Mouse (Mus musculus) frontal cortex, postnatal 36 days (tissue): ENCODE data around the gene Ndrg3.
"Not testable (repeated sequence)": the region's sequence is repeated elsewhere in the genome, so short reads cannot be mapped to it uniquely, and the experiment has no call there.

ENCODE experiments used
- DNase-seq, 2 experiments: peaks; one replicate each; pipeline ENCODE4 v3.0.0; 2022; ENCODE audit warnings: low spot score in 2 of 2

Gene Ndrg3

GRCm38 (mm10) chr2:156998263-156998662, 6.4 kb upstream of the Ndrg3 start:
- DNase-seq: no peak

GRCm38 (mm10) chr2:156996576-156996975, 4.7 kb upstream of the Ndrg3 start:
- DNase-seq: peak; percentile 52 to 66

DNA sequence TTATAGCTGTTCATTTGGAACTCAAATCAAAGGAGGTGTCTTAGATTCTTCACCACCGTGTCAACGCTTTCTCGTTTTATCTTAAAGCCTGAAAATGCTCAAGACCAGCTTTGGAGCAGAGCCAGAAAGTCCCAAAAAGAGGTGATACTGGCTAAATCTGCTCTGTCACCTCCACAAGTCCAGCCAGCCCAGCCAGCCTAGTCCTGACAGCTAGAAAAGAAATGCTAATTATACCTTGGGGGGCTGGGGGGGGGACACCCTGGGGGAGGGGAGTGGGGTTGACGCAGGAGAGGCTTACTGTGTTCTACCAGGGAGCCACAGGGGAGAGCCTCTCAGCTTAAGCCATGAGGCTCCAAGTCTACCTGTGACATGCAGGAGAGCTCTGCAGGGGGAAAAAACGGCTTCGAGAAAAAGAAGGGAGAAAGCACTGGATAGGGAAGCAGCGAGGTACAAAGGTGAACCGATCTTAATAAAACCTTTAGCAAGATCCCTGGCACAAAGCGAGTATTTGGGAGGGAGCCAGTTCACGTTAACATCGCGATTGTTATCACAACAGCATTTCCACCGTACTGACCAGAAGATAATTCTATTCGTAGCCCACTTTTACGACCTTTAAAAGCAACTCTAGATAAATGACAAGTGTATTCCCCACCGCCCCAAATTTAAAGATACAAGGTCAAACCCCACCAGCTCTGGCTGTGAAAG, 977 bp downstream of the Ndrg3 start:
- peak in 1 of 2 experiments; percentile 51 for DNase-seq

GRCm38 (mm10) chr2:156987316-156987715, 4.5 kb downstream of the Ndrg3 start:
- DNase-seq: no peak

DNA sequence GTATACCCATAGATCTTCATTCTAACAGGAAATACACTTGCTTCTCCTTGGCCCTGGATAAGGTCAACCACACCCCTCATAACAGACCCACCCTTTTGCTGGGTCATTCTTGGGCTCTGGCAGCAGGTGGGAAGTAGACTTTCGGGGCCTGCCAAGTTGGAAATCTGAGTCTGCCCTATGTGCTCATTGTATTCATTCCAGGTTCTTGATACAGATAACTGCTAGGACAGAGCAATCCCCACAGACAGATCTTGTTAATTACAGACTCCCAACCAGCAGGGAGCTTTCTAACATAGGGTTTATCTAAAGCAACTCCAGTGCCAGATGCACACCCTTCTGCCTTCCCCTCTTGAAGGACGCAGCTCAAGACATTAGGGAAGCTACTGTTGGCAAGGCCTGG, 9.0 kb downstream of the Ndrg3 start:
- DNase-seq: no peak

DNA sequence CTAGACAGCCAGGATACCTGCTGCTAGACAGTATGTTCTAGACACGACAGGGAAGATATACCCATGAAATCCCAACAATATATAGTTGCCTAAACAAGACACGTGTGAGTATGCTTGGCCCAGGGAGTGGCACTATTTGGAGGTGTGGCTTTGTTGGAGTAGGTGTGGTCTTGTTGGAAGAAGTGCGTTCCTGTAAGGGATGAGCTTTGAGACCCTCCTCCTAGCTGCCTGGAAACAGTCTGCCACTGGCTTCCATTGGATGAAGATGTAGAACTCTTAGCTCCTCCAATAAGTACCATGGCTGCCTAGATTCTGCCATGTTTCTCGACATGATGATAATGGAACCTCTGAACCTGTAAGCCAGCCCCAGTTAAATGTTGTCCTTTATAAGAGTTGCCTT, 10.6 kb downstream of the Ndrg3 start:
- no peak for DNase-seq

DNA sequence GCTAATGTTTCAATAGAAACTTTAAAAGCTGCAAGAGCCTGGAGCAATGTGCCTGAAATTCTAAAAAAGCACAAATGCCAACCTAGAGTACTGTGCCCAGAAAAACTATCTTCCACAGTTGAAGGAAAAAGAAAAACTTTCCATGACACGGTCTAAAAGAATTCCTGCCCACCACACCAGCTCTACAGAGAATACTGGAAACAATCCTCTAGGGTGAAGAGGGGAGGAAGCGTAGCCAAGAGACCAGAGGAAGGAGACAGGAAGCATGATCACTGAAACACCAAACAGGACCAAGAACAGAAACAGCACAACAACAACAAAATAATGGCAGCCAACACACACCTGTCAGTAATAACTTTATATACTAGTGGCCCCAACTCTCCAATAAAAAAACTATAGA, 11.8 kb downstream of the Ndrg3 start:
- no peak for DNase-seq

DNA sequence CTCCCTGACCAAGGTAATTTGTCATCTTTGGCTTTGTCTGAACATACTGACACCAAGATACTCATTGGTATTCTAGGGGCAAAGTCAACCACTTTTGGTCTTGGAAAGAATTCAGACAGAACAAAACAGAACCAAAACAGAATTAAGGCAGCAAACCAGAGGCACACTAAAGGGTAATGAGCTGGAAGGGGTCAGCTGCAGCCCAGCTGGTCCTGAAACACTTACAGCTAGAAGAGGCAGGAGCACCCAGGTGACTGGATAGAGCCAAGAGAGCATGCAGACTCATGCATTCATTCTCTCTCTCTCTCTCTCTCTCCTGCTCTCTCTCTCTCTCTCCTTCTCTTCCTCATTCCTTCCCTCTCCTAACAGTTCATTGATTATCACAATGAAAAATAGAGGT, 15.1 kb downstream of the Ndrg3 start:
- DNase-seq: no peak

GRCm38 (mm10) chr2:156974967-156975366, 16.9 kb downstream of the Ndrg3 start:
- DNase-seq: no peak

DNA sequence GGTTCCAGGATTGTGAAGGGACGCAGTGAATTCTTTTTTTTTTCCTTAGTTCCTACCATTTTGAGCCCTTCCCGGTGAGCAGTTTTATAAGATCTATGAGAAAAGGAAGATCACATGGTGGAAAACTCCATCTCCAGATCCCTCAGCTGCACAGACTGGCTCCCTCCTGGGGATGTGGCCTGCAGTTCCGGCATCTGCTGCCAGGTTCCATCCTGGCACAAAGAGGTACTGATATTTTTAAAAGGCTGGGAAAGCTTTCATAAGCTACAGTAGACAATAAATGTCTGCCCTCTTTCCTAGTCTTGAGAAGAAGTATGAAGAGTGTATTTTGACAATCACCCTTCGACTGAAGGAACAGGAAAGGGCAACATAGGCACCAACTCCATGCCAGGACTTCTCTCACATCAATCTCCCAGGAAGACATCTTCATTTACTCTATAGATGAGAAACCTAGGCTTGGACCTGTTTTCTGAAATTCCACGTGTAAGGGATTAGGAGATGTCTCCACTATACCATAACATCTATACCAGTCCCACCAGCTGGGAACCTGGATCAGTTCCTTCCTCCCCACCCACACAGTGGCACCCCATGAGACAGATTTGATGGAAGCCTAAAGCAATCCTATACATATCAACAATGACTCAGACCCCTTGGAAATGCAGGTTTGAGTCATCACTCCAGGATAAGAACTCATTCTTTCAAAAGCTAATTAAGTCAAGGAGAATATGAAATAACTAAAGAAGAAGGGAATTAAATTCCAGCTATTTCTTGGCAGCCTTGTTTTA, 18.3 kb downstream of the Ndrg3 start:
- peak; percentile 76 to 84 for DNase-seq

DNA sequence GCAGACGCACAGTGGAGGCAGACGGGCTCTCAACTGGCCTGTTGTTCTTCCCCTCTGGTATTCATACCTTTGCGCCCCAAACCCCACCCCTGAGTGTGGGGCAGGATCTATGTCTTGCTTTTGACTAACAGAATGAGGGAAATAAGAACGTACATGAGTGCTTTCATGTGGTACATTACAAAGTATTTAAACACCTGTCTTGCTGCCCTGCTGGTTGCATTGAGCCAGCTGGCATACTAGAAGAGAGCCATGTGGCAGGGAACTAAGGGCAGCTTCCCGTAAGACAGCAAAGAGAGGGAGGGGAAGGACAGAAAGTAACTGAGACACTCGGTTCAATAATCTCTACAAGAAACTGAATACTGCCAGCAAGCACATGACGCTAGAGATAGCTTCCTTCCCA, 21.6 kb downstream of the Ndrg3 start:
- no peak for DNase-seq

GRCm38 (mm10) chr2:156968501-156968900, 23.4 kb downstream of the Ndrg3 start:
- DNase-seq: no peak

DNA sequence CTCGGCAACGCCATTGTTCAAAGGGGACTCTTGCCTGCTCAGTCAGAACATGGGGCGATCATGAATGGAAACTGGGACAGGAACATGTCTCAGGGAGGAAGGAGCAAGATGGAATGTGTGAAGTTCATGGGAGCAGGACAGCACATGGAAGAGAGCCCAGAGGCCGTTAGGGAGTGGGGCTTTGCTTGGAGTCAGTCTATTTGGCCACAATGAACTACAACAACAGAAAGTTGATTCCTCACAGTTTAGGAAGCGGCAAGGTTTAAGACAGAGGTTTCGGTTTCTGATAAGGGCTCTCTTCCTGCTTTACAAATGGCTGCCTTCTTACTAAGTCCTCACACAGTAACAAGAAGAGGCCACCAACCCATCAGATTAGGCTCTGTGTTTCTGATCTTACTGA, 24.5 kb downstream of the Ndrg3 start:
- DNase-seq: no peak

DNA sequence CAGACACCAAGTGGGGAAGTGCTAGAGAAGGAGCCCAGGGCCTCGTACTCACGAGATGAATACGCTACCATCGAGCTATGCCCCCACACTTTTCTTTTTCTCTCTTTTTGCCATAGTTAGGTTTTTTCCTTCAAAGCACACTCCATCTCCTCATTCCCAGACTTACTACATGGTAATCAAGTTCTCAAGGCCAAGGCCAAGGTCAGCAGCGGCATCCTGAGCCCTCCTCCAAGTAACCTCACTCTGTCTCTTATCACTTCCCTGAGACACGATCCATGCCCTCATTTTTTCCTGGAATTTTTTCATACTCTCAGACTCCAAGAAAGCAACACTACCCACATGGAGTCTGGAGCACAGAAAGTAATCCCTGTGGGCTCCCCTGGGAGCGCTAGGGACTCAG, 28.0 kb downstream of the Ndrg3 start:
- DNase-seq: no peak

DNA sequence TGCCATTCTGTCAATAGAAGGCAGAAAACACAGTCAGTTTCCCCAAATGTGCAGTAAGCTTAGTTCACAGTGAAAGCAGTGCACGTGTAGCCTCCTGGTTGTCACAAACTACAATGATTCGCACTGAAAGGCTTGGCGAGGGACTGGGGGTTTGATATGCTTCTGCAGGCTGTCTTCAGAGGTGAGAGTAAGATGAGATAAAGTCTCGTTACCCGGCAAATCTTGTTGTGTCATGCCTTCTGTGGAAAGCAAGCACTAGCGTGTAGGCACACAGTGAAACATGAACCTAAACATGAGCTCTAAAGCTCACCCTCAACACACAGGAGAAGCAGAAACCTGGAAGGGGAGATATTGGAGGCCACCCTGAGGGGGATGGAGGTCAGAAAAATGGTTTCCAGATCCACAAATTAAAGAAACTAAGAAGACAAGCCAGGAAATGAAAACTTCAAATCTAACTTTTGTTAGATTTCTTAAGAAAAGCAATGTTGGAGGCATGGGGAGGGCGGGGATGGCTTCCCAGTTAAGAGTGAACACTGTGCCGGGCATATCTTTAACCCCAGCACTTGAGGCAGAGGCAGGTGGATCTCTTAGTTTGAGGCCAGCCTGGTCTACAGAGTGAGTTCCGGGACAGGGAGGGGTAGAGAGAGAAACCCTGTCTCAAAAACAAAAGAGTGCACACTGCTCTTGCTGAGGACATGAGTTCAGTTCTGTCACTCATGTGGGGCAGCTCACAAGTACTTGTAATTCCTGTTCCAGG, 33.2 kb downstream of the Ndrg3 start:
- no peak for DNase-seq

GRCm38 (mm10) chr2:156957035-156957434, 34.8 kb downstream of the Ndrg3 start:
- no peak for DNase-seq

DNA sequence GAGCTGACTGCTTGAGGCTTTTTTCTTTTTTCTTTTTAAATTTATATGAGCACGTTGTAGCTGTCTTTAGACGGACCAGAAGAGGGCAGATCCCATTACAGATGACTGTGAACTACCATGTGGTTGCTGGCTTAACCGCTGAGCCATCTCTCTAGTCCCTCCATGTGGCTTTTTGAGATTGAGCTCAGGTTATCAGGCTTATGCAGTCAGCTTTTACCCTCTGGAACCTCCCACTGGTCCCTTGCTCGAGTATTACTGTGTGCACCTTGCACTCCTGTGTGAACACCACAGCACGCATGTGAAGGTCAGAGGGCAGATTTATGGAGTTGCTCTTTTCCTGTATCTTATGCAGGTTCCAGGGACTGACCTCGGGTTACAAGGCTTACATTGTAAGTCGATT, 35.5 kb downstream of the Ndrg3 start:
- DNase-seq: no peak

- DNase-seq: peak in 1 of 2 experiments; percentile 68
Observed at GRCm38 (mm10) chr2:156954463-156954862, 37.4 kb downstream of the Ndrg3 start.

DNA sequence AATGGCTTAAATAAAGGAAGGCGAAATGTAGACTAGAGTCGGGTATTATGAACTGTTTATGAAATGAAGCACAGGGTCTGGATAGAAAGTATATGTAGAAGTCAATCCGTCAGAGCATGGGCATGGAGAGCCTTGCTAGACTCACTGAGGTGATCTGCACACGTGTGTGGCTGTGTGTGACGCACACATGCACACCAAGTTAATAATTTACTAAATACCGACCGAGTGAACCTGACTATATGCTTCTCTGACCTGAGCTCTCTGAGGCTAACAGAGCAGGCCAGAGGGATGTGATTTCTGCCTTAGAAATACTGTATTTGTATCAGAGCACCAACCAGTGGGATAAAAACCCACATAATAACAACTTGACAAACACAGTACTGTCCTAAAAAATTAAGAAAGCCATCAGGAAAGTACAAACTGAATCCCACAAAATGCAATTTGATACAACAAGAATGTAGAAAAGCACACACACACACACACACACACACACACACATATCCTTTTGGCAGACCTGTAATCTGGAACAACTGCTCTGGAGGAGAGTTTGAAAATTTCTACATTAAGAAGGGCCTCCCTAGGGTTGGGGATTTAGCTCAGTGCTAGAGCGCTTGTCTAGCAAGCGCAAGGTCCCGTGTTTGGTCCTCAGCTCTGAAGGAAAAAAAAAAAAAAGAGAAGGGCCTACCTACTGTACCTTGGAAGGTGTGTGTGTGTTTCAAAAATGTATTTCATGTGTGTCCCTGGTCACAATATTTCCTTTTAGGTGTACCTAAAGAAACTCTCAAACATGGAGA, 40.4 kb downstream of the Ndrg3 start:
- no peak for DNase-seq

- DNase-seq: no peak
Observed at GRCm38 (mm10) chr2:156950816-156951215, 41.0 kb downstream of the Ndrg3 start.

- DNase-seq: not testable (repeated sequence)
Observed at GRCm38 (mm10) chr2:156941523-156941922, 50.3 kb downstream of the Ndrg3 start.

DNA sequence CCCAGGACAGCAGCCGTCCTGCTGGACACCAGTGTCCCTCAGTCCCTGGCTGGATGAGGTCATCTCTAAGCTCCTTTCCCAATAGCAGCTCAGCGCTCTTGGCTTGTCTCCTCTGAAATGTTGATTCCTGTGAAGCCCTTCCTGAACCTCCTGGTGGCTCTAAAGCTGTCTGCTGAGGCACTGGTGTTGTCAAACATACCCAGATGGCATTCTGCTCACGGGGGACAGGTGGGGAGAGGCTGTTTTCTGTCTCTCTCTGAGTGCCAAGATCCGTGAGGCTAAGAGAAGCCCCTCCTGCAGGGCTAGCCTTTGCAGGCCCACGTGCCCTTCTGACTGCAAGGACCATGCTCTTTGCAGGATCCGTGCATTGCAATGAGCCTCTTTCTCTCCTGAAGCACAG, 51.9 kb downstream of the Ndrg3 start:
- DNase-seq: not testable (repeated sequence)
